Mouse (Mus musculus): Measurements from ENCODE around the gene Sel1l3. TPM values are rescaled to one million over a fixed set of nuclear protein-coding genes. Genes with fewer than 3 reads are reported as not detected.

Sel1l3 gene
- polyA plus RNA-seq (2015; fragmentation: Illumina TruSeq; extraction: RNeasy Lipid Tissue Mini Kit (QIAGEN cat#74804); ENCODE audit: insufficient read depth, low read depth, low replicate concordance), result 7.3 TPM

GRCm38 (mm10) chr5:53213711-53214352, at the start of gene Sel1l3:
Gene Sel1l3, minus strand, starts transcription at chr5:53213927.

Other genes starting within 250 kb of the Sel1l3 start
- gene Slc34a2, start 175.8 kb downstream of the Sel1l3 start, polyA plus RNA-seq (2015; fragmentation: Illumina TruSeq; extraction: RNeasy Lipid Tissue Mini Kit (QIAGEN cat#74804); ENCODE audit: insufficient read depth, low read depth, low replicate concordance), result 0.18 TPM
- gene Smim20, start 53.2 kb upstream of the Sel1l3 start, polyA plus RNA-seq (2015; fragmentation: Illumina TruSeq; extraction: RNeasy Lipid Tissue Mini Kit (QIAGEN cat#74804); ENCODE audit: insufficient read depth, low read depth, low replicate concordance), result 10.7 TPM